Mouse (Mus musculus) ES-CJ7 (cell line): ENCODE data around the gene Gm11554.
"Not testable (repeated sequence)": the region's sequence is repeated elsewhere in the genome, so short reads cannot be mapped to it uniquely, and the experiment has no call there.

Experiments used
- DNase-seq: peaks from one replicate; pipeline ENCODE4 v3.0.0; 2011; ENCODE audit warnings: low read depth, low spot score

Gm11554 gene

DNA sequence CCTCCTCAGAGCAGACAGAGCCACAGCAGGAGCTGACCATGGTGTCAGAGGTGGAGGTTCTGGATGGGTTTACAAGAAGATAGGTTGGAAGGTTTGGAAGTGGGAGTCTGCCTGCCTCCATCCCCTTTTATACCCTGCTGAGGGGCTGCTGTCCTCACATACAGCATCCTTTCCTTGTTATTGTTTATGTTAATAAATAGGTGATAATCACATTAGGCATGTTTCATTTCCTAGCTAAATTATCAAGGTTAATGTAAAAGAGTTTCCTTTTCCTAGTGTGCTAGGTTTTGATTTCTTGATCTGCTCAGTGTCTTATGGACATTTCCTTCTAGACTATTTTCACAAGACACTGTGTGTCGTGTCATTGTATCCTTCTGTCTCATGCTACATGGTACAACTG is at the start of gene Gm11554:
TSS of gene Gm11554 (minus strand) at position 101 of the 400 bp plus-strand sequence.
- DNase-seq = not testable (repeated sequence)

DNA sequence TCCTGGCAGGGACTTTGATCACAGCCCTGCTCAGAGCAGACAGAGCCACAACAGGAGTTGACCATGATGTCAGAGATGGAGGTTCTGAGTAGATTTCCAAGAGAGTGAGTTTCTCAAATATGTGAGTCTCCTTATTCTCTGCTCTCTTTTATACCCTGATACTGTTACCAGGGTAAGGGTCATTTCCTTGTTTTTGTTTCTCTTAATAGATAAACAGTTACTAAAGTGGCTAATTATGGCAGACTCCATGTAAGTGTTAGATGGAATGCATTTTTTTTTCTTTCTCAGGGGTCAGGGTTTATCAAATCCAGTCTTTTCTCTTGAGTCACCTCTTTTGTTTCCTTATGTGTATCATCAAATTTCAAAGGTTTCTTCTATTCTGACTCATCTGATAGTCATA is 47.3 kb upstream of the Gm11554 start, which contains the start of gene Krtap4-16:
TSS of gene Krtap4-16 (minus strand) at position 101 of the 400 bp plus-strand sequence.
- DNase-seq = no peak

DNA sequence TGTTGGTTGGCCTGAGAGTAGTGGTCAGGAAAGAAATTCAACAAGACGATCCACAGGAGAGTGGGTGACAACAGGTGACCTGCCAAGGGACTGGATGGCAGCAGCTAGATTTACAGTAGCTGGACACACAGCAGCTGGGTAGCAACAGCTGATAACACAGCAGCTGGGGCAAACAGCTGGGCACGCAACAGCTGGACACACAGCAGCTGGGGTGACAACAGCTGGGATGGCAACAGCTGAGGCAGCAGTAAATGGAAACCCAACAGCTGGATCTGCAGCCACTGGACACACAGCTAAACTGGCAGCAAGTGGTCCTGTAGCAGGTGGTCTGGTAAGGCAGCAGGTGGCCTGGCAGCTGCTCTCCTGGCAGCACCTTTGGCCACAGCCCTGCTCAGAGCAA is 42.5 kb upstream of the Gm11554 start:
- DNase-seq = no peak

DNA sequence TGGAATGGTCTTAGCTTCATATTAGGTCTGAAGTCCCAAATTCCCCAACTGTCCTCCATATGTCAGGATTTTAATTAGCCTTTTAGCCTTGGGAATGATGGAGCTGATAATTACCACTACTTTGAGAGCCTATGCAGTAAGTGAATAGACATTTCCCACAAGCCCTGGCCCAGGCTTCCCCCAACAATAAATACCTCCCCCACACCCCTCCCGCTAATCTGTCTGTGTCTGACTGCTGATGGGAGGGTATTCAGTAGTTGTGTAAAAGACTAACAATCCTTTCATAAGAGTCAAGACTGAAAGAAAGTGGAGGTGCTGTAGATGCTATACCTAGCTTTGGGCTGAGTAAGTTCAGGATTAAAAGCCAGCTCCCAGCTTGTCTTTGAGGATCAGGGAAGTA is 37.9 kb upstream of the Gm11554 start:
- no peak for DNase-seq

DNA sequence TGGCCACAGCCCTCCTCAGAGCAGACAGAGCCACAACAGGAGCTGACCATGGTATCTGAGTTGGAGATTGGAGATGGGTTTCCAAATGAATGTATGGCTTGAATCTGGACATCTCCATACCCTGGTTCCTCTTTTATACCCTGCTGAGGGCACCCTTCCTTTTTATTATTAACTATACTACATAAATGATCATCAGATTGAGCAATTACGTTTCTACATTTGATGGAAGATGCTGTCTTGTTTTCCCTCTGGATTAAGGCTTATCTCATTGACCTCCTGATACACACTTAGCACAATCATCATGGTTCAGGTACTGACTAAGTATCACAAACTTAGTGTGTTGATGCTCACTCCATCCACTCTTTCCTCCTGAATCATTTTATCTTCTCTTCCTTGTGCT is 33.7 kb upstream of the Gm11554 start, which contains the start of gene 2300003K06Rik:
TSS of gene 2300003K06Rik (minus strand) at position 101 of the 400 bp plus-strand sequence.
- DNase-seq = no peak

DNA sequence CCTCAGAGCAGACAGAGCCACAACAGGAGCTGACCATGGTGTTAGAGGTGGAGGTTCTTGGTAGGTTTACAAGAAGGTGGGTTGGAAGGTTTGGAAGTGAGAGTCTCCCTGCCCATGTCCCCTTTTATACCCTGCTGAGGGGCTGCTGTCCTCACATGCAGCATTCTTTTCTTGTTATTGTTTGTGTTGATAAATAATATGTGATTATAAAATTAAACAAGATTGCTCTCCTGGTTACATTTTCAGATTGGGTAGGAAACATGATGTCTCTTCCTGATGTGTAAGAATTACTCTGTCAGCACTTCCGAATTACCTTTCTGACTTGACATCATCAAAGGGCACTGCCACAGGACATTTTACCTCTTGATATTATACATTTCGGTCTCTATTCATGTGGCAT is 11.3 kb upstream of the Gm11554 start, which contains the start of gene Gm11564:
TSS of gene Gm11564 (minus strand) at position 101 of the 400 bp plus-strand sequence.
- not testable (repeated sequence) for DNase-seq

DNA sequence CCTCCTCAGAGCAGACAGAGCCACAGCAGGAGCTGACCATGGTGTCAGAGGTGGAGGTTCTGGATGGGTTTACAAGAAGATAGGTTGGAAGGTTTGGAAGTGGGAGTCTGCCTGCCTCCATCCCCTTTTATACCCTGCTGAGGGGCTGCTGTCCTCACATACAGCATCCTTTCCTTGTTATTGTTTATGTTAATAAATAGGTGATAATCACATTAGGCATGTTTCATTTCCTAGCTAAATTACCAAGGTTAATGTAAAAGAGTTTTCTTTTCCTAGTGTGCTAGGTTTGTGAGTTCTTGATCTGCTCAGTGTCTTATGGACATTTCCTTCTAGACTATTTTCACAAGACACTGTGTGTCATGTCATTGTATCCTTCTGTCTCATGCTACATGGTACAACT is 5.5 kb upstream of the Gm11554 start, which contains the start of gene Krtap4-13:
TSS of gene Krtap4-13 (minus strand) at position 101 of the 400 bp plus-strand sequence.
- DNase-seq = not testable (repeated sequence)

DNA sequence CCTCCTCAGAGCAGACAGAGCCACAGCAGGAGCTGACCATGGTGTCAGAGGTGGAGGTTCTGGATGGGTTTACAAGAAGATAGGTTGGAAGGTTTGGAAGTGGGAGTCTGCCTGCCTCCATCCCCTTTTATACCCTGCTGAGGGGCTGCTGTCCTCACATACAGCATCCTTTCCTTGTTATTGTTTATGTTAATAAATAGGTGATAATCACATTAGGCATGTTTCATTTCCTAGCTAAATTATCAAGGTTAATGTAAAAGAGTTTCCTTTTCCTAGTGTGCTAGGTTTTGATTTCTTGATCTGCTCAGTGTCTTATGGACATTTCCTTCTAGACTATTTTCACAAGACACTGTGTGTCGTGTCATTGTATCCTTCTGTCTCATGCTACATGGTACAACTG is 5.4 kb downstream of the Gm11554 start, which contains the start of gene Gm11569:
TSS of gene Gm11569 (minus strand) at position 101 of the 400 bp plus-strand sequence.
- DNase-seq = not testable (repeated sequence)

DNA sequence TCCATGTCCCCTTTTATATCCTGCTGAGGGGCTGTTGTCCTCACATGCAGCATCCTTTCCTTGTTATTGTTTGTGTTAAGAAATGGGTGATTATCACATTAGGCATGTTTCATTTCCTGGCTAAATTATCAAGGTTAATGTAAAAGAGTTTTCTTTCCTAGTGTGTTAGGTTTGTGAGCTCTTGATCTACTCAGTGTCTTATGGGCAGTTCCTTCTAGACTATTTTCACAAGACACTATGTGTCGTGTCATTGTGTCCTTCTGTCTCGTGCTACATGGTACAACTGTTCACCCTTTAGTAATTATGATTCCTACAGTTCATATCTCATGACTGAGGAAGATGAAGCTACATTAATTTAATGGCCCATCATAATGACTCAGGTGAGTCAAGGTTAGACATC is 10.9 kb downstream of the Gm11554 start, which contains the start of gene Gm11596:
TSS of gene Gm11596 (minus strand) at position 101 of the 400 bp plus-strand sequence.
- DNase-seq = no peak

DNA sequence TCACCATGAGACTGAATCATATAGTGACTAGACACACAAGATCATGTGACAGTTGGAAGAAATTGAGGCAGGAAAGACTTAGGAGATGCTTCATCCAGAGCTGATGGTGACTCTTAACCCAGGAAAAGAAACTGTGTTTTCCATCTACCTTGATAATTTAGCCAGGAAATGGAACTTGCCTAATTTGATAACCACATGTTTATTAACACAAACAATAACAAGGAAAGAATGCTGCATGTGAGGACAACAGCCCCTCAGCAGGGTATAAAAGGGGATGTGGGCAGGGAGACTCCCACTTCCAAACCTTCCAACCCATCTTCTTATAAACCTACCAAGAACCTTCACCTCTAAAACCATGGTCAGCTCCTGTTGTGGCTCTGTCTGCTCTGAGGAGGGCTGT is 19.3 kb downstream of the Gm11554 start, which contains the start of gene Krtap4-9:
TSS of gene Krtap4-9 (plus strand) at position 301 of the 400 bp plus-strand sequence.
- DNase-seq = not testable (repeated sequence)

DNA sequence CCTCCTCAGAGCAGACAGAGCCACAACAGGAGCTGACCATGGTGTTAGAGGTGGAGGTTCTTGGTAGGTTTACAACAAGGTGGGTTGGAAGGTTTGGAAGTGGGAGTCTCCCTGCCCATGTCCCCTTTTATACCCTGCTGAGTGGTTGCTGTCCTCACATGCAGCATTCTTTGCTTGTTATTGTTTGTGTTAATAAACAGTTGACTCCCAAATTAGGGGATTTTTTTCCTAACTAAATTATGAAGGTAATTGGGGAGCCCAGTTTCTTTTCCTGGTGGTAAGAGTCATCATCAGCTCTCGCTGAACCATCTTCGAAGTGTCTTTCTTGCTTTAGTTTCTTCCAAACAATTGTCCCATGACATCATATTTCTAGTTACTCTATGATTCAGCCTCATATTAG is 23.6 kb downstream of the Gm11554 start, which contains the start of gene Krtap4-8:
TSS of gene Krtap4-8 (minus strand) at position 101 of the 400 bp plus-strand sequence.
- DNase-seq = no peak

DNA sequence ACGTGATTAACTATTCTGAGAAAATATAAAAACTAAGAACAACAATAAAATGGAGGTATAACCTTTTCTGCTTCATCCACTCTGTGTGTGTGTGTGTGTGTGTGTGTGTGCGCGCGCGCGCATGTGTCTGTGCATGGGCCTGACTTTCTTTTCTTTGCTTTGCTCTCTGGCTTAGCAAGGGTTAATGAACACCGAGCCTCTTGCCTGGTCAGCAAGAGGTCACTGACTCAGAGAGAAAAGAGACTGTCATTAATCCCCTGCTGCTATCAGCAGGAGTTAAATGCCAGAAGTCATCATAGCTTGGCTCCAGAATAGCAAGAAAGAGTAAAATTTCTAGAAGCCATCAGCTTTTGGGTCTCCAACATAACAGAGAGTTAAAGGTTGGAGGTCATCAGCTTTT is 25.8 kb downstream of the Gm11554 start:
- no peak for DNase-seq

DNA sequence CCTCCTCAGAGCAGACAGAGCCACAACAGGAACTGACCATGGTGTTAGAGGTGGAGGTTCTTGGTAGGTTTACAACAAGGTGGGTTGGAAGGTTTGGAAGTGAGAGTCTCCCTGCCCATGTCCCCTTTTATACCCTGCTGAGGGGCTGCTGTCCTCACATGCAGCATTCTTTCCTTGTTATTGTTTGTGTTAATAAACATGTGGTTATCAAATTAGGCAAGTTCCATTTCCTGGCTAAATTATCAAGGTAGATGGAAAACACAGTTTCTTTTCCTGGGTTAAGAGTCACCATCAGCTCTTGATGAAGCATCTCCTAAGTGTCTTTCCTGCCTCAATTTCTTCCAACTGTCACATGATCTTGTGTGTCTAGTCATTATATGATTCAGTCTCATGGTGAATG is 31.4 kb downstream of the Gm11554 start, which contains the start of gene Gm11595:
TSS of gene Gm11595 (minus strand) at position 101 of the 400 bp plus-strand sequence.
- DNase-seq = not testable (repeated sequence)

DNA sequence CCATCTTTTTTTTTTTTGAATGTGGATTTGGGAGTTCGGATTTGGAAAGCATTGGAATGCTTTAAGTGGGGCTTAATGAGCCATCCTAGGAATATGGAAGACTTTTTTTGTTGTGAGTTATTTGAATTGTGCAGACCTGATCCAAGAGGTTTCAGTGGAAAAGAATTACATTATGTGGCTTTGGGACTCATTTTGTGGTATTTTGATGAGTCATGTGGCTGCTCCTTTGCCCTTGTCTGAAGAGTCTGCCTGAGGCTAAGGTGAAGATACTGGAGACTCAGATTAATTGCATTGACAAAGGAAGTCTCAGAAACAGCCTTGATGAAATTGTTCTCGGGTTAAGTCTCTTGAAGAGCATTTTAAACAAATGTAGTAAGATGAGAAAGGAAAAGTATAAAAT is 35.8 kb downstream of the Gm11554 start:
- DNase-seq = no peak

DNA sequence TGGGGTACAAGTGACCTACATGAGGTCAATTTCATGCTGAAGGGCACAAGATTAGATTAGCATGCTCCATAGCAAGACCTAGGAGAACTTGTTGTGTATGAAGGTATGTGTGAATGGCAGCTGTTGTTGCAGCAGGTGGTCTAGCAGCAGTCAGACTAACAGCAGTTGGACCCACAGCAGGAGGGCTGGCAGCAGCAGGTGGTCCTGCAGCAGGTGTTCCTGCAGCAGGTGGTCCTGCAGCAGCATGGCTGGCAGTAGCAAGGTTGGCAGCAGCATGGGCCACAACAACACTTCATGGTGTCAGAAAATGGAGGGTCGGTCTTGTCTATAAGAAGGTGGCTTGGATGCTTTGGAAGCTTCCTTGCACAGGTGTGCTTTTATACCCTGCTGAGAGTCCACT is 45.4 kb downstream of the Gm11554 start:
- no peak for DNase-seq
